Mouse (Mus musculus): ENCODE data around the gene Lhx3. TPM values are rescaled to one million over a fixed set of nuclear protein-coding genes. Genes with fewer than 3 reads are reported as not detected.

Gene Lhx3
- polyA plus RNA-seq, 1 experiment from 2014 or later, result not detected

- Histone ChIP-seq H3K9ac (replicated peaks) (no peak overlapping the region), H3K27ac (no peak overlapping the region), H3K27me3 (no peaks in the 10 kb centered on the region), H3K4me1 (replicated peaks) (peaks cover 13% of the 10 kb centered on the region), H3K4me3 (replicated peaks) (no peak overlapping the region), H3K36me3 (no peaks in the 10 kb centered on the region), H3K9me3 (no peaks in the 10 kb centered on the region), H3K4me2 (no peak overlapping the region)
- no peak for ATAC-seq (ENCODE audit: insufficient number of reproducible peaks, insufficient read depth, low FRiP score, low TSS enrichment, low read depth)
- 85% methylated on average over 5 of the region's 5 CpGs for whole genome bisulfite sequencing
Observed at GRCm38 (mm10) chr2:26234253-26234652, 26.2 kb upstream of the Lhx3 start.

GRCm38 (mm10) chr2:26231366-26231765 lies 23.3 kb upstream of the Lhx3 start:
- Histone ChIP-seq H3K4me1 (replicated peaks) (peaks cover 6% of the 10 kb centered on the region), H3K27ac (no peak overlapping the region), H3K27me3 (no peaks in the 10 kb centered on the region), H3K9ac (replicated peaks) (no peak overlapping the region), H3K36me3 (no peaks in the 10 kb centered on the region), H3K9me3 (no peaks in the 10 kb centered on the region), H3K4me3 (replicated peaks) (no peak overlapping the region), H3K4me2 (no peak overlapping the region)
- no peak for ATAC-seq (ENCODE audit: insufficient number of reproducible peaks, insufficient read depth, low FRiP score, low TSS enrichment, low read depth)
- WGBS, result 79% methylated on average over 3 of the region's 3 CpGs

- ATAC-seq (ENCODE audit: insufficient number of reproducible peaks, insufficient read depth, low FRiP score, low TSS enrichment, low read depth), result no peak
- Histone ChIP-seq H3K9me3 (no peaks in the 10 kb centered on the region), H3K36me3 (peaks cover 3% of the 10 kb centered on the region; the same call in 1 of the 2 replicates), H3K4me3 (replicated peaks) (no peak overlapping the region), H3K4me1 (replicated peaks) (no peaks in the 10 kb centered on the region), H3K27me3 (no peaks in the 10 kb centered on the region), H3K4me2 (no peak overlapping the region), H3K9ac (replicated peaks) (no peak overlapping the region), H3K27ac (no peak overlapping the region)
- WGBS, result 38% methylated on average over 4 of the region's 4 CpGs
Observed at GRCm38 (mm10) chr2:26230253-26230652, 22.2 kb upstream of the Lhx3 start.

- no peaks in the 10 kb centered on the region for H3K9me3 ChIP-seq
- H3K36me3 ChIP-seq, result peaks cover 23% of the 10 kb centered on the region
- H3K27ac ChIP-seq, result no peak overlapping the region
- H3K9ac ChIP-seq (replicated peaks), result no peak overlapping the region
- no peak overlapping the region for H3K4me2 ChIP-seq
- no peak overlapping the region for H3K4me3 ChIP-seq (replicated peaks)
- WGBS, result 66% methylated on average over 1 of the region's 1 CpGs
- H3K27me3 ChIP-seq, result no peaks in the 10 kb centered on the region
- 0 out of 2 replicates have a peak, but pooled peaks have one; percentile 26 for ATAC-seq (ENCODE audit: insufficient number of reproducible peaks, insufficient read depth, low FRiP score, low TSS enrichment, low read depth)
- H3K4me1 ChIP-seq (replicated peaks), result no peaks in the 10 kb centered on the region
Observed at GRCm38 (mm10) chr2:26227788-26228187, 19.7 kb upstream of the Lhx3 start.

- Histone ChIP-seq H3K9ac (replicated peaks) (no peak overlapping the region), H3K27ac (0 out of 2 replicates have a peak overlapping the region, but pooled peaks have one; percentile 4), H3K4me3 (replicated peaks) (no peak overlapping the region), H3K4me2 (no peak overlapping the region), H3K9me3 (no peaks in the 10 kb centered on the region), H3K4me1 (replicated peaks) (no peaks in the 10 kb centered on the region), H3K27me3 (no peaks in the 10 kb centered on the region), H3K36me3 (peaks cover 49% of the 10 kb centered on the region)
- ATAC-seq (ENCODE audit: insufficient number of reproducible peaks, insufficient read depth, low FRiP score, low TSS enrichment, low read depth), result no peak
- WGBS, result 83% methylated on average over 4 of the region's 4 CpGs
Observed at GRCm38 (mm10) chr2:26225242-26225641, 17.2 kb upstream of the Lhx3 start.

GRCm38 (mm10) chr2:26223961-26224360 lies 15.9 kb upstream of the Lhx3 start:
- no peak overlapping the region for H3K9ac ChIP-seq (replicated peaks)
- peaks cover 62% of the 10 kb centered on the region for H3K36me3 ChIP-seq

GRCm38 (mm10) chr2:26214526-26214925 lies 6.4 kb upstream of the Lhx3 start:
- WGBS, result 70% methylated on average over 3 of the region's 3 CpGs
- Histone ChIP-seq H3K27ac (no peak overlapping the region), H3K36me3 (peaks cover 69% of the 10 kb centered on the region), H3K4me3 (replicated peaks) (no peak overlapping the region), H3K4me2 (no peak overlapping the region), H3K4me1 (replicated peaks) (no peaks in the 10 kb centered on the region), H3K27me3 (no peaks in the 10 kb centered on the region), H3K9me3 (no peaks in the 10 kb centered on the region), H3K9ac (replicated peaks) (no peak overlapping the region)
- ATAC-seq (ENCODE audit: insufficient number of reproducible peaks, insufficient read depth, low FRiP score, low TSS enrichment, low read depth), result no peak

More at GRCm38 (mm10) chr2:26223961-26224360, 15.9 kb upstream of the Lhx3 start:
- H3K4me1 ChIP-seq (replicated peaks), result no peaks in the 10 kb centered on the region
- H3K27me3 ChIP-seq, result no peaks in the 10 kb centered on the region
- H3K9me3 ChIP-seq, result no peaks in the 10 kb centered on the region
- H3K4me3 ChIP-seq (replicated peaks), result no peak overlapping the region
- ATAC-seq (ENCODE audit: insufficient number of reproducible peaks, insufficient read depth, low FRiP score, low TSS enrichment, low read depth), result no peak
- no peak overlapping the region for H3K4me2 ChIP-seq
- no peak overlapping the region for H3K27ac ChIP-seq
- 83% methylated on average over 3 of the region's 3 CpGs for WGBS

GRCm38 (mm10) chr2:26209566-26209965 lies 1.5 kb upstream of the Lhx3 start:
- Histone ChIP-seq H3K36me3 (peaks cover 43% of the 10 kb centered on the region), H3K27ac (no peak overlapping the region), H3K4me2 (no peak overlapping the region), H3K27me3 (peaks cover 40% of the 10 kb centered on the region), H3K4me1 (replicated peaks) (peaks cover 17% of the 10 kb centered on the region), H3K9me3 (no peaks in the 10 kb centered on the region), H3K4me3 (replicated peaks) (no peak overlapping the region), H3K9ac (replicated peaks) (no peak overlapping the region)
- ATAC-seq (ENCODE audit: insufficient number of reproducible peaks, insufficient read depth, low FRiP score, low TSS enrichment, low read depth), result no peak
- 80% methylated on average over 3 of the region's 3 CpGs for WGBS

- no peak for ATAC-seq (ENCODE audit: insufficient number of reproducible peaks, insufficient read depth, low FRiP score, low TSS enrichment, low read depth)
- 12% methylated on average over 9 of the region's 9 CpGs for WGBS
Observed at GRCm38 (mm10) chr2:26207559-26207958, 530 bp downstream of the Lhx3 start.

GRCm38 (mm10) chr2:26205761-26206160 lies 2.3 kb downstream of the Lhx3 start:
- H3K27ac ChIP-seq, result no peak overlapping the region
- H3K4me2 ChIP-seq, result no peak overlapping the region
- 10% methylated on average over 10 of the region's 10 CpGs for WGBS
- H3K4me1 ChIP-seq (replicated peaks), result peaks cover 25% of the 10 kb centered on the region
- ATAC-seq (ENCODE audit: insufficient number of reproducible peaks, insufficient read depth, low FRiP score, low TSS enrichment, low read depth), result no peak
- no peak overlapping the region for H3K9ac ChIP-seq (replicated peaks)
- H3K27me3 ChIP-seq, result peaks cover 78% of the 10 kb centered on the region
- peaks cover 14% of the 10 kb centered on the region for H3K36me3 ChIP-seq
- H3K4me3 ChIP-seq (replicated peaks), result no peak overlapping the region
- H3K9me3 ChIP-seq, result no peaks in the 10 kb centered on the region

More at GRCm38 (mm10) chr2:26207559-26207958, 530 bp downstream of the Lhx3 start:
- peaks cover 60% of the 10 kb centered on the region for H3K27me3 ChIP-seq
- peaks cover 32% of the 10 kb centered on the region for H3K36me3 ChIP-seq
- H3K27ac ChIP-seq, result no peak overlapping the region
- H3K4me1 ChIP-seq (replicated peaks), result peaks cover 19% of the 10 kb centered on the region
- no peaks in the 10 kb centered on the region for H3K9me3 ChIP-seq
- no peak overlapping the region for H3K9ac ChIP-seq (replicated peaks)
- no peak overlapping the region for H3K4me2 ChIP-seq
- H3K4me3 ChIP-seq (replicated peaks), result no peak overlapping the region

GRCm38 (mm10) chr2:26205126-26205525 lies 3.0 kb downstream of the Lhx3 start:
- Histone ChIP-seq H3K36me3 (peaks cover 7% of the 10 kb centered on the region), H3K9ac (replicated peaks) (no peak overlapping the region), H3K4me3 (replicated peaks) (no peak overlapping the region), H3K4me1 (replicated peaks) (peaks cover 25% of the 10 kb centered on the region), H3K9me3 (no peaks in the 10 kb centered on the region), H3K4me2 (no peak overlapping the region), H3K27ac (no peak overlapping the region), H3K27me3 (peaks cover 85% of the 10 kb centered on the region)
- no peak for ATAC-seq (ENCODE audit: insufficient number of reproducible peaks, insufficient read depth, low FRiP score, low TSS enrichment, low read depth)
- 1% methylated on average over 16 of the region's 16 CpGs for WGBS

GRCm38 (mm10) chr2:26202849-26203475 lies 5.1 kb downstream of the Lhx3 start:
- ATAC-seq (ENCODE audit: insufficient number of reproducible peaks, insufficient read depth, low FRiP score, low TSS enrichment, low read depth), result no peak
- under 1% methylated on average over 36 of the region's 36 CpGs for WGBS
- H3K36me3 ChIP-seq, result no peaks in the 10 kb centered on the region
- H3K4me1 ChIP-seq (replicated peaks), result peaks cover 33% of the 10 kb centered on the region
- no peak overlapping the region for H3K4me2 ChIP-seq
- H3K9ac ChIP-seq (replicated peaks), result no peak overlapping the region
- peaks cover 100% of the 10 kb centered on the region for H3K27me3 ChIP-seq
- no peak overlapping the region for H3K4me3 ChIP-seq (replicated peaks)
- H3K27ac ChIP-seq, result no peak overlapping the region
- no peaks in the 10 kb centered on the region for H3K9me3 ChIP-seq

Data from limb, embryonic 12.5 days (tissue).